Mouse (Mus musculus) G1E-ER4 (cell line): Measurements from ENCODE around the gene Ush2a. TPM values are rescaled to one million over a fixed set of nuclear protein-coding genes. Genes with fewer than 3 reads are reported as not detected.

Source experiments
- GATA1 ChIP-seq: IDR thresholded peaks from one replicate; pipeline ENCODE4 v1.8.0; 2012; ENCODE audit warnings: low read length, inconsistent platforms
- polyA plus RNA-seq: library from polyadenylated mRNA; stranded (reverse); fragments of >175 nt; gene quantifications from 2 replicates; pipeline ENCODE4 v1.2.3, GENCODE M21; 2012

Gene Ush2a
- not detected in 2 replicates for polyA plus RNA-seq

GRCm38 (mm10) chr1:188261903-188262682 lies at the start of gene Ush2a:
Gene Ush2a, plus strand, starts transcription at chr1:188262023.
- TF ChIP-seq GATA1 = no peak

GRCm38 (mm10) chr1:188214885-188215611 lies 46.8 kb upstream of the Ush2a start:
- no peak for TF ChIP-seq GATA1

- TF ChIP-seq GATA1 = no peak
Measured at GRCm38 (mm10) chr1:188221226-188221792, 40.5 kb upstream of the Ush2a start.

DNA sequence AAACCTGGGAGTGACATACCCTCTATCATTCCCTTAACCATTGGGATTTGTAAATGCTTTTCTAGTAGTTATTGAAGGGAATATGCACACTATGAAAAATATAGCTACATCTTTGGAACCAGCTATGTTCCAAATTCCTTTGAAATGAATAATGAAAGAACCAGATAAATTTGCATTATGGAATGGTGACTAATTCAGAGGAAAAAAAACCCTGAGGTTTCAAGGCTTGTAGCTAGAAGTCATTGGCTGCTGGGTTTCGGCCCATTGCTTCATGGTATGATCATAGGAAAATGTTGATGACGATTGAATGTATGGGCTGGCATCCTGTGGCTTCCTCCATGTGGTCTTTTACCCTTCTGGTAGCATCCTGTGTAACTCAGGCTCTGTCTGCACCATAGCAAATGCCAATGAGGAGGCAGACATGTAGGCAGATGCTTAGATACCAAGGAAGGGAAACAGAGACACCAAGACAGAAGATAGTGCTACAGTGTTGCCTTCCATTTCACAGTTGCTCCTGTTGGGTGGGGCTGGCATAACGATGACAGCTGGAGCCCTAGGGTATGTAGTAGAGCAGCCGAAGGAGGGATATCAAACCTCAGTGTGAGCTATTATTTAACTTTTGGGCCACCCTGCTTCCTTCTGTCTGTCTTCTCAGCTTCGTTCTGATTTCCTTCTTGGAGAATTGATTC lies 28.6 kb upstream of the Ush2a start:
- no peak for TF ChIP-seq GATA1

GRCm38 (mm10) chr1:188238636-188239035 lies 23.2 kb upstream of the Ush2a start:
- TF ChIP-seq GATA1 = no peak

DNA sequence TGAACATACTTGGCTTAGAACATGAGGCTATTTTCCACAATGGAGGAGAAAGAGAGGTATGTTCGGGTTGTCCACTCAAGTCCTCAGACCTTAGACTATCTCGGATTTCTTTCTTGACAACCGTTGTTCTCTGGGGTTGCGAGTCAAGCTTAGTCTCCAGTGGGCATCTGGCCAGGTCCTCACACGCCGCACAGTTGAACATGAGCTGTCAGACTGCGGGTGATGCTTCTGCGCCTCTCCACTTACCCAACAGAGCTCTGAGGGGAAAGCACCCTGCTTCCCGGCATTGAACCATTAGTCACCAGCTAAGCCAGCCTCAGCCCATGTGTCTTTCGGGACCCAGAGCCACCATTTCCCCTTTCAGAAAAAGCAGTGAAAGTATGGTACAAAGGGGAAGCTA lies 20.1 kb upstream of the Ush2a start:
- TF ChIP-seq GATA1 = no peak

DNA sequence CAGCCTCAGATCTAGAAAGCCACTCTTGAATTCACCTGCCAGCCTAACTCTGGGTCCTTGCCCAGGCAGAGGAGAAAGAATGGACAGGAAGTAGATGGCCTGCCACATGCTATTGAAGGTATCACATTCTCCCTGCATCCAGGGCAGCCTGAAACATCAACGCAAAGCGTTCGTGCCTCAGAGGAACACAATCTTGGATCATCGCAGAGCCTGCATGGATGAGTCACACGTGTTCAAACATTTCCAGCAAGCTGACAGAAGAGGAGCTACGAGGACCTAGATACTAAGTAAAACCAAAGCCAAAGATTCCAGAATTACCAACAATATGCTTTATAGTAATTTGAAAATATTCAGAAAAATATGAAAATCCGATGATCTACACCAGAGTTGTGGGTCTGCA lies 4.3 kb upstream of the Ush2a start:
- TF ChIP-seq GATA1 = no peak

- TF ChIP-seq GATA1 = no peak
Measured at GRCm38 (mm10) chr1:188260259-188261107, 1.3 kb upstream of the Ush2a start.

DNA sequence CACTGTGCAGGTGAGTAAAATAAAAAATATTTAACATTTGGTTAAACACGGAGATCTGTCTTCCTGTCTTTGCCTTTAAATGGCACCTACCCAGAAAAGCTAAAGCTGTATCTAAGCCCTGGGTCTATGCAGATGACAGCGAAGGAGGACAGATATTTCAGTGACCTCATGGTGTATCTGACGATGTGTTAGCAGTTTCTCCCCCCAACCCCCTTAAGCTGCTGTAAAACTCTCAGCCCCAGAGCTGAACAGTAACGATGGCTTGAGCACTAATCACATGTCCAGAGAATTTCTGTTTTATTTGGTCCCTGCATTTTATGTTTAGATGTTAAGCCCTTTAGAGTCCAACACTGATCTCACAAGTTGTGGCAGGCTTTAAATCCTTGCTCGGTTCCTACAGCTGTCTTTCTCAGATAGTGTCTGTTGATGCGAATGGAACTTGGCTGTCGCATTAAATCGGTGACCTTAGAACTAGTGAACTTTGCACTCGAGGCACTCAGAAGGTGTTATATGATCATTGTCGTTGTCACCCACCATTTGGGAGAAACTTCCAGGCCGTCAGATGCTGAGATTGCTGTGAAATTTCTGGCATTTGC lies 5.4 kb downstream of the Ush2a start:
- TF ChIP-seq GATA1 = no peak

DNA sequence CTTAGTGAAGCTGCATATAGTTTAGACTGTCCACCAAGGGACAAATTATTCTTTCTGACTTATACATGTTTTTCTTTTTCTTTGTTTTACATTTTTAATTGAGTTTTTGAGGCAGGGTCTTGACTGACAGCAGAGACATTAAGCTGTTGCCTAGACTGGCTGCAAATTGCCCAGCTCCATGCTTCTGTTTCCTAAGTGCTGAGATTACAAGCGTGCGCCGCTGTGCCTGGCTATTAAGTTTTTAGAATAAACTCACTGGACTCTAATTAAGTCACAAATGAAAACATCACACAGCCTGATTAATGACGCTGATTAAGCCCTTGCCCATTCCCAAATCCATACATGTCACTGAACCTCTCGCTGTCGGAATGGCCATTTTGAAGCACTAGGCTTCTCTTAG lies 7.2 kb downstream of the Ush2a start:
- TF ChIP-seq GATA1 = no peak

GRCm38 (mm10) chr1:188313303-188313702 lies 51.5 kb downstream of the Ush2a start:
- no peak for TF ChIP-seq GATA1

DNA sequence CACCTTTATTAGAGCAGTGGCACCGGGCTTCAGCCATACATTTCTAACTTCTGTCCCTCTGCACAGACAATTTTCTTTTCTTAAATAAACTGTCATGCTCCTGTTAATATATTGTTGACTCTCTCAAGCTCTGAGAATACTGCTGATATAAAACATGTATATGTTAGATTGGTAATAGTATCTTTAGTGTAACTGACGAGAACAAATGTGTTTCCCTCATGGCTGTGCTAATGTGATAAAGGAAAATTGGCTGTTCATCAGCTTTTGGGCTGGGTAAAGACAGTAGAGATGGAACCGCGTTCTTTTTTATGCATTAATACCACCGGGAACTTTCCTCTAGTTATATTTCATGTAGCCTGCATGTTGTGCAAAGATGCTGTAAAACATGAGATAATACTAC lies 54.8 kb downstream of the Ush2a start:
- TF ChIP-seq GATA1 = no peak

DNA sequence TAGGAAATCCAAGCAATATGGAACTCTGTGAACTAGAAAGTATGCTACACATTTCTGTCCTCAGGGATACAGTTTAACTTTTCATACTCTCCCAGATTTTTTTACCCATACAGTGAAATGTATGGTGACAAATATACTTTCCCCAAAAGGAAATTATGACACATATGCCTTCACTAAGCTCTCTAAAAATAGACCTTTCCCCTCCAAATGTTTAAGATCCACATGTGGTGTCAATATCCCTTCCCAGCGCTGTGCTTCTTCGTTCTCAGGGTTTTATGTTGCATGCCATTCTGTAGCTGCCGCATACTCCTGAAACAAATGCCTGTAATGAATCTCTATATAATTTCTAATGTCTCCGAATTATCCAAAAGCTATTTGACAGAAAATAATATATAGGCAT lies 58.4 kb downstream of the Ush2a start:
- no peak for TF ChIP-seq GATA1

- no peak for TF ChIP-seq GATA1
Measured at GRCm38 (mm10) chr1:188321534-188321933, 59.7 kb downstream of the Ush2a start.

DNA sequence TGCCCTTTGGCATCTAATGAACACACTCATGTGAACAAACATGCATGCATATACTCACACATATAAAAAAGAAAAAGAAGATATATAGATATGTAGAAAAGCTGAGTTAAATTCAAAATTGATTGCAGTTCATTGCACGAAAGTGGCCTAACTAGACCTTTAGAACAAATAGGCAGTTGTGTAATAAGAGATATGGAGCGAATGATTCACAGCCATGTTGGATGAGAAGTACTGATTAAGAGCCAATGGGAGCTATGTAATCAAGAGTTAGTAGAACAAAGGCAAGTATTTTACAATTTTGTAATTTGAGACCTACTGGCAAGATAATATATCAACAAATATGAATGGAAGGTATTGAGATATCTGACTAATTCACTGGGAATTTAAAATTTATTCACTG lies 68.6 kb downstream of the Ush2a start:
- TF ChIP-seq GATA1 = no peak
